Mouse (Mus musculus) stomach, postnatal 0 days (tissue): ENCODE results near the gene Isoc2a.

Source experiments
- CTCF ChIP-seq: IDR thresholded peaks from 2 replicates; pipeline ENCODE4 v1.5.1; 2016; ENCODE audit warnings: antibody characterized with exemption, low read depth, mild to moderate bottlenecking, moderate library complexity
- EP300 ChIP-seq: optimal IDR thresholded peaks from 2 replicates; pipeline ENCODE3; 2016; ENCODE audit warnings: antibody characterized with exemption

DNA sequence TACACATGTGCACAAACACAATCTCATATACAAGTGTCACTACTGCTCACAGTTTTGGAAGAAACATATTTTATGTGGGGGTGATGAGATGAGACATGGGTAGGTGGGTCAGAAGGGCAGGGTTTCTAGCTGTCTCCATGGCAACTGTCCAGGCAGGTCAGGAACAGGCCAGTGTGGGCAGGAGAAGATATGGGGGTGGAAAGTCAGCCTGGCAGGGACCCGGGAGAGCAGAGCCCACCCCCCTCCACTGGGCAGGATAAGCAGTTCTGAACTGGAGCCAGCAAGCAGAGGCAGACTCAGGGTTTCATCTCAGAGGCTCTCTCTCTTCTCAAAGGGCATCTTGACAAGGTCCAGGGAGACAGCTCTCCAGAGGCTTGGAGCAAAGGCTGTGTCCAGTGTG is 39.3 kb upstream of the Isoc2a start:
- TF ChIP-seq CTCF: no peak
- TF ChIP-seq EP300: no peak
